Mouse (Mus musculus) splenic B cell, adult 2 months (primary cell): ENCODE data around the gene Btf3.
A peak's percentile ranks its signal among the peaks of the same experiment; 100 is the strongest.

Source experiments
- DNase-seq: peaks from one replicate; pipeline ENCODE4 v3.0.0-alpha.2; 2011; ENCODE audit warnings: low read depth, low spot score
- H3K27me3 ChIP-seq: 2 replicates; pipeline ENCODE4 v1.6.1; 2012; ENCODE audit warnings: mild to moderate bottlenecking, low read length, moderate library complexity, mixed read lengths; ENCODE audit not compliant: control insufficient read depth, poor library complexity, insufficient read depth, severe bottlenecking
- H3K36me3 ChIP-seq: 2 replicates; pipeline ENCODE4 v1.6.1; 2012; ENCODE audit warnings: mild to moderate bottlenecking, low read length, moderate library complexity, mixed read lengths; ENCODE audit not compliant: control insufficient read depth, poor library complexity, insufficient read depth, severe bottlenecking

The Btf3 gene

GRCm38 (mm10) chr13:98316480-98317245, at the start of gene Btf3:
TSS of gene Btf3 (minus strand) at chr13:98317006.
- H3K36me3 ChIP-seq, result peaks cover 3% of the 10 kb centered on the region; the same call in 1 of the 2 replicates
- H3K27me3 ChIP-seq, result no peaks in the 10 kb centered on the region
- peak; percentile 95 for DNase-seq

- H3K36me3 ChIP-seq, result no peaks in the 10 kb centered on the region
- no peak for DNase-seq
Measured at GRCm38 (mm10) chr13:98365766-98366421, 49.1 kb upstream of the Btf3 start.

GRCm38 (mm10) chr13:98365081-98365480, 48.3 kb upstream of the Btf3 start:
- peaks cover 3% of the 10 kb centered on the region; the same call in 1 of the 2 replicates for H3K27me3 ChIP-seq
- H3K36me3 ChIP-seq, result no peaks in the 10 kb centered on the region
- DNase-seq, result no peak

More at GRCm38 (mm10) chr13:98365766-98366421, 49.1 kb upstream of the Btf3 start:
- H3K27me3 ChIP-seq, result peaks cover 3% of the 10 kb centered on the region; the same call in 1 of the 2 replicates

GRCm38 (mm10) chr13:98363046-98363445, 46.2 kb upstream of the Btf3 start:
- Histone ChIP-seq H3K27me3 (peaks cover 3% of the 10 kb centered on the region; the same call in 1 of the 2 replicates), H3K36me3 (no peaks in the 10 kb centered on the region)
- DNase-seq, result no peak

- Histone ChIP-seq H3K27me3 (peaks cover 3% of the 10 kb centered on the region; the same call in 1 of the 2 replicates), H3K36me3 (no peaks in the 10 kb centered on the region)
- DNase-seq, result no peak
Measured at GRCm38 (mm10) chr13:98361161-98361560, 44.4 kb upstream of the Btf3 start.

- Histone ChIP-seq H3K36me3 (no peaks in the 10 kb centered on the region), H3K27me3 (no peaks in the 10 kb centered on the region)
- no peak for DNase-seq
Measured at GRCm38 (mm10) chr13:98360391-98360790, 43.6 kb upstream of the Btf3 start.

- H3K36me3 ChIP-seq, result no peaks in the 10 kb centered on the region
- no peak for DNase-seq
- H3K27me3 ChIP-seq, result no peaks in the 10 kb centered on the region
Measured at GRCm38 (mm10) chr13:98359337-98359736, 42.5 kb upstream of the Btf3 start.

GRCm38 (mm10) chr13:98358424-98359181, 41.8 kb upstream of the Btf3 start:
- Histone ChIP-seq H3K36me3 (no peaks in the 10 kb centered on the region), H3K27me3 (peaks cover 3% of the 10 kb centered on the region; the same call in 1 of the 2 replicates)
- no peak for DNase-seq

- H3K36me3 ChIP-seq, result no peaks in the 10 kb centered on the region
- peaks cover 3% of the 10 kb centered on the region; the same call in 1 of the 2 replicates for H3K27me3 ChIP-seq
- DNase-seq, result no peak
Measured at GRCm38 (mm10) chr13:98357433-98358423, 40.9 kb upstream of the Btf3 start.

- no peak for DNase-seq
- H3K27me3 ChIP-seq, result peaks cover 3% of the 10 kb centered on the region; the same call in 1 of the 2 replicates
Measured at GRCm38 (mm10) chr13:98356973-98357425, 40.2 kb upstream of the Btf3 start.

GRCm38 (mm10) chr13:98356176-98356972, 39.6 kb upstream of the Btf3 start:
- DNase-seq, result no peak
- Histone ChIP-seq H3K36me3 (no peaks in the 10 kb centered on the region), H3K27me3 (peaks cover 5% of the 10 kb centered on the region)

More at GRCm38 (mm10) chr13:98356973-98357425, 40.2 kb upstream of the Btf3 start:
- no peaks in the 10 kb centered on the region for H3K36me3 ChIP-seq

GRCm38 (mm10) chr13:98355559-98356111, 38.8 kb upstream of the Btf3 start:
- no peak for DNase-seq
- Histone ChIP-seq H3K36me3 (no peaks in the 10 kb centered on the region), H3K27me3 (peaks cover 5% of the 10 kb centered on the region)
